Mouse (Mus musculus): ENCODE measurements at regions not wholly inside any gene's neighbourhood (a gene's known extent, or its start where the extent isn't known, plus 50 kb on each side); places are given as distances from the start of the nearest gene placed in this dataset.

DNA sequence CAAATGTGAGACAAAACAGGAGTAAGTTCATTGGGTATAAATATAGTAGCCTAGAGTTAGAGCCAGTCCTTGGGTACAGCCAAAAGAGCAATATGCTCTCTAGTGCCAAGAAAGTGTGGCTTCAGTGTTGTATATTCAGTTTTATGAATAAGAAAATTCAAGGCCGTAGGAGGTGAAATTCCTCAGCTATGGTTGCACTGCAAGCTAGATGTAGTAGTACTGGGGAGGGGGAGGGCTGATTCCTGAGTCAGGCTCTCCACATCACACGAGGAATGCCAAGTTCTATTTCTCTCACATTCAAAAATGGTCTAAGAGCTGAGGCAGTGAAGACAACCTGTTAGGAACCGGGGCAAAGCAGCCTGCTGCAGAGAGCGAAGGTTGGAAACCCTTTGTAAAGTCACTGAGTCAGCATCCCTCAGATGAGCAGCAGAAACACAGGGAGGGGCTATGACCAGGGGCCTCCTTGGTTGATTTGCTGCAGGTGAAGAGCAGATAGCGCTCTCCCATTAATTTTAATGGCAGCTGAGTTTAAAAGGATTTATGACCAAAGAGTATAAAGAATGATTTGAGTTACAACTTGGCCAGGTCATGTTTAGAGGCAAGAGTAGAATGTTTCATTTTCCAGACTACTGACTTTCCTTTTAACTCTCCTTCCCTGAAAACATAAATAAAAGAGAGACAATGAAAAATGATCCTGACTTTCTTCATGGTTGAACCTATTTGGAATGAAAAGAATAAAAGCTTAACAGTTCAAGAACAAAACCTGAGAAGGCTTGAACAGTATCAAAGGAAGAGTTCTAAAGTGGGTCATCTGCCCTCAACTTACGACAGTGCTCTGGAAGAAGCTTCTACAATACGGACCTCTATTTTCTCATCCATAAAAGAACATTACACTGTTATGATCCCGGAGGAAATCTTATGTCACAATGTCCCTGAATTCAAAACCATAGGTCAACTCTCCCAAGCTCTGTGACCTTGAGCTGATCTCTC lies 543.4 kb upstream of the Gm21961 start:
- H3K36me3 ChIP-seq (ENCODE audit: control insufficient read depth, insufficient read depth, low read length) = no peaks in the 10 kb centered on the region
- 79% methylated on average over 8 of the region's 8 CpGs for WGBS

GRCm38 (mm10) chr15:65549046-65549445 lies 534.3 kb upstream of the Gm21961 start:
- Histone ChIP-seq H3K4me1 (ENCODE audit: control insufficient read depth, insufficient read depth, low read length) (no peaks in the 10 kb centered on the region), H3K9me3 (ENCODE audit: control insufficient read depth, low read length) (no peaks in the 10 kb centered on the region), H3K9ac (ENCODE audit: low read depth, low read length) (no peak overlapping the region), H3K4me3 (ENCODE audit: low read depth, low read length) (no peak overlapping the region), H3K4me2 (ENCODE audit: low read depth, low read length) (no peak overlapping the region), H3K27me3 (replicated peaks; ENCODE audit: control insufficient read depth, insufficient read depth, low read length) (no peaks in the 10 kb centered on the region), H3K27ac (replicated peaks; ENCODE audit: low read depth, low read length) (no peak overlapping the region), H3K36me3 (ENCODE audit: control insufficient read depth, insufficient read depth, low read length) (no peaks in the 10 kb centered on the region)
- DNase-seq (ENCODE audit: low spot score) (no peak), ATAC-seq (ENCODE audit: low read depth) (no peak)
- 83% methylated on average over 2 of the region's 2 CpGs for WGBS

More for the DNA sequence above, 543.4 kb upstream of the Gm21961 start:
- ATAC-seq (ENCODE audit: low read depth) (no peak), DNase-seq (ENCODE audit: low spot score) (no peak)
- H3K9ac ChIP-seq (ENCODE audit: low read depth, low read length) = no peak overlapping the region
- no peaks in the 10 kb centered on the region for H3K4me1 ChIP-seq (ENCODE audit: control insufficient read depth, insufficient read depth, low read length)
- no peak overlapping the region for H3K4me3 ChIP-seq (ENCODE audit: low read depth, low read length)
- H3K4me2 ChIP-seq (ENCODE audit: low read depth, low read length) = no peak overlapping the region
- no peaks in the 10 kb centered on the region for H3K27me3 ChIP-seq (replicated peaks; ENCODE audit: control insufficient read depth, insufficient read depth, low read length)
- no peak overlapping the region for H3K27ac ChIP-seq (replicated peaks; ENCODE audit: low read depth, low read length)
- no peaks in the 10 kb centered on the region for H3K9me3 ChIP-seq (ENCODE audit: control insufficient read depth, low read length)

DNA sequence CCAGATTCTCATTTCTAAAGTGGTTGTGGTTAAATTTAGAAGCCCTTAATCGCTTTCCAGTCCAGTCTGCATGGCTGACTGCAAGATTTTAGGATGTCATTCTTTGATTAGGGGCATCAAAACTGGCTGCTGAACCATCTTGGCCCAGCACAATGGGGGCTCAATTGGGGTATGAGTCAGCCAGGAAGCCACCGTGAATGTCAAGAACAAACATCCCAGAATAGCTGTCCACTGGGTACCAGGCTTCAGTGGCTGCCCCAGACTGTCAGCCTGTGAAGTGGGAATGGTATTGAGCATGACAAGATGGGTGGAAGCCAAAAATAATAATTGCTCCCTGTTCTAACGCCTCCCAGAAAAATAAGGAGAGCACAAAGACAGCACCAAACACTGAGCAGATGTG lies 520.9 kb upstream of the Gm21961 start:
- no peak overlapping the region for H3K9ac ChIP-seq (ENCODE audit: low read depth, low read length)
- no peak overlapping the region for H3K4me2 ChIP-seq (ENCODE audit: low read depth, low read length)
- no peaks in the 10 kb centered on the region for H3K36me3 ChIP-seq (ENCODE audit: control insufficient read depth, insufficient read depth, low read length)
- no peaks in the 10 kb centered on the region for H3K4me1 ChIP-seq (ENCODE audit: control insufficient read depth, insufficient read depth, low read length)
- no peaks in the 10 kb centered on the region for H3K27me3 ChIP-seq (replicated peaks; ENCODE audit: control insufficient read depth, insufficient read depth, low read length)
- no peak overlapping the region for H3K4me3 ChIP-seq (ENCODE audit: low read depth, low read length)
- H3K9me3 ChIP-seq (ENCODE audit: control insufficient read depth, low read length) = no peaks in the 10 kb centered on the region
- H3K27ac ChIP-seq (replicated peaks; ENCODE audit: low read depth, low read length) = no peak overlapping the region
- no peak for ATAC-seq (ENCODE audit: low read depth)
- WGBS = 63% methylated on average over 3 of the region's 3 CpGs
- DNase-seq (ENCODE audit: low spot score) = no peak

- no peaks in the 10 kb centered on the region for H3K4me1 ChIP-seq (ENCODE audit: control insufficient read depth, insufficient read depth, low read length)
- no peak for ATAC-seq (ENCODE audit: low read depth)
- 77% methylated on average over 2 of the region's 2 CpGs for WGBS
Measured at GRCm38 (mm10) chr15:65532241-65532640, 517.5 kb upstream of the Gm21961 start.

DNA sequence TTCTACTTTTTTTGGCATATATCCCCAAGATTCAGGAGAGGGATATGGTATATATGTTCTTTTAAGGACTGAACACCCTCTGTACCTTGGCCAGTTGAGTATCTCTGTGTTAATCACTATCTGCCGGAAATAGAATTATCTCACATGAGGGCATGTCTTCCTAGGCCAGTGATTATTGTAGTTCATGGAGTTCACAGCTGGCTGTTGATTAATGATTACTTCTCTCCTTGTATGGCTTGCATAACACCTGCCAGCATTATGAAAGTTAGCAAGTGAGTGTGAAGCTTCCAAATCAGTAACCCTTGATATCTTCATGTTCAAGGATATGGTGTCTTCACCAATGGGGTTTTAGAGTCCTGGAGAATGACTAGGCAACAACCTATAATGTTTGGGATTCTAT lies 488.0 kb upstream of the Gm21961 start:
- H3K4me2 ChIP-seq (ENCODE audit: low read depth, low read length) = no peak overlapping the region
- 88% methylated on average over 1 of the region's 1 CpGs for WGBS
- no peaks in the 10 kb centered on the region for H3K27me3 ChIP-seq (replicated peaks; ENCODE audit: control insufficient read depth, insufficient read depth, low read length)
- no peaks in the 10 kb centered on the region for H3K36me3 ChIP-seq (ENCODE audit: control insufficient read depth, insufficient read depth, low read length)
- H3K4me1 ChIP-seq (ENCODE audit: control insufficient read depth, insufficient read depth, low read length) = no peaks in the 10 kb centered on the region
- H3K9ac ChIP-seq (ENCODE audit: low read depth, low read length) = no peak overlapping the region
- DNase-seq (ENCODE audit: low spot score) (no peak), ATAC-seq (ENCODE audit: low read depth) (no peak)
- no peak overlapping the region for H3K4me3 ChIP-seq (ENCODE audit: low read depth, low read length)
- no peaks in the 10 kb centered on the region for H3K9me3 ChIP-seq (ENCODE audit: control insufficient read depth, low read length)
- no peak overlapping the region for H3K27ac ChIP-seq (replicated peaks; ENCODE audit: low read depth, low read length)

More at GRCm38 (mm10) chr15:65532241-65532640, 517.5 kb upstream of the Gm21961 start:
- Histone ChIP-seq H3K27ac (replicated peaks; ENCODE audit: low read depth, low read length) (no peak overlapping the region), H3K36me3 (ENCODE audit: control insufficient read depth, insufficient read depth, low read length) (no peaks in the 10 kb centered on the region), H3K9ac (ENCODE audit: low read depth, low read length) (no peak overlapping the region), H3K9me3 (ENCODE audit: control insufficient read depth, low read length) (no peaks in the 10 kb centered on the region), H3K4me2 (ENCODE audit: low read depth, low read length) (no peak overlapping the region), H3K4me3 (ENCODE audit: low read depth, low read length) (no peak overlapping the region), H3K27me3 (replicated peaks; ENCODE audit: control insufficient read depth, insufficient read depth, low read length) (no peaks in the 10 kb centered on the region)
- no peak for DNase-seq (ENCODE audit: low spot score)

- H3K9ac ChIP-seq (ENCODE audit: low read depth, low read length) = no peak overlapping the region
- no peak overlapping the region for H3K27ac ChIP-seq (replicated peaks; ENCODE audit: low read depth, low read length)
- DNase-seq (ENCODE audit: low spot score) (no peak), ATAC-seq (ENCODE audit: low read depth) (no peak)
- no peaks in the 10 kb centered on the region for H3K27me3 ChIP-seq (replicated peaks; ENCODE audit: control insufficient read depth, insufficient read depth, low read length)
- no peak overlapping the region for H3K4me2 ChIP-seq (ENCODE audit: low read depth, low read length)
- no peak overlapping the region for H3K4me3 ChIP-seq (ENCODE audit: low read depth, low read length)
- no peaks in the 10 kb centered on the region for H3K36me3 ChIP-seq (ENCODE audit: control insufficient read depth, insufficient read depth, low read length)
- 88% methylated on average over 3 of the region's 3 CpGs for WGBS
- no peaks in the 10 kb centered on the region for H3K4me1 ChIP-seq (ENCODE audit: control insufficient read depth, insufficient read depth, low read length)
- no peaks in the 10 kb centered on the region for H3K9me3 ChIP-seq (ENCODE audit: control insufficient read depth, low read length)
Measured at GRCm38 (mm10) chr15:65478940-65479339, 464.2 kb upstream of the Gm21961 start.

- no peaks in the 10 kb centered on the region for H3K36me3 ChIP-seq (ENCODE audit: control insufficient read depth, insufficient read depth, low read length)
- ATAC-seq (ENCODE audit: low read depth) (no peak), DNase-seq (ENCODE audit: low spot score) (no peak)
- H3K9ac ChIP-seq (ENCODE audit: low read depth, low read length) = no peak overlapping the region
- WGBS = 76% methylated on average over 2 of the region's 2 CpGs
- no peaks in the 10 kb centered on the region for H3K27me3 ChIP-seq (replicated peaks; ENCODE audit: control insufficient read depth, insufficient read depth, low read length)
- H3K4me3 ChIP-seq (ENCODE audit: low read depth, low read length) = no peak overlapping the region
- H3K4me2 ChIP-seq (ENCODE audit: low read depth, low read length) = no peak overlapping the region
- H3K27ac ChIP-seq (replicated peaks; ENCODE audit: low read depth, low read length) = no peak overlapping the region
- no peaks in the 10 kb centered on the region for H3K9me3 ChIP-seq (ENCODE audit: control insufficient read depth, low read length)
- no peaks in the 10 kb centered on the region for H3K4me1 ChIP-seq (ENCODE audit: control insufficient read depth, insufficient read depth, low read length)
Measured at GRCm38 (mm10) chr15:65455203-65455816, 440.6 kb upstream of the Gm21961 start.

GRCm38 (mm10) chr15:65452258-65453028 lies 437.7 kb upstream of the Gm21961 start:
- no peaks in the 10 kb centered on the region for H3K9me3 ChIP-seq (ENCODE audit: control insufficient read depth, low read length)
- no peaks in the 10 kb centered on the region for H3K4me1 ChIP-seq (ENCODE audit: control insufficient read depth, insufficient read depth, low read length)
- ATAC-seq (ENCODE audit: low read depth) (no peak), DNase-seq (ENCODE audit: low spot score) (no peak)
- no peak overlapping the region for H3K4me3 ChIP-seq (ENCODE audit: low read depth, low read length)
- no peaks in the 10 kb centered on the region for H3K27me3 ChIP-seq (replicated peaks; ENCODE audit: control insufficient read depth, insufficient read depth, low read length)
- H3K27ac ChIP-seq (replicated peaks; ENCODE audit: low read depth, low read length) = no peak overlapping the region
- no peaks in the 10 kb centered on the region for H3K36me3 ChIP-seq (ENCODE audit: control insufficient read depth, insufficient read depth, low read length)
- no peak overlapping the region for H3K4me2 ChIP-seq (ENCODE audit: low read depth, low read length)
- WGBS = 68% methylated on average over 4 of the region's 4 CpGs
- no peak overlapping the region for H3K9ac ChIP-seq (ENCODE audit: low read depth, low read length)

All from embryonic facial prominence, embryonic 14.5 days (tissue).